Mouse (Mus musculus) layer of hippocampus, postnatal 25 days (tissue): ENCODE data around the gene Tas2r117. TPM values are rescaled to one million over a fixed set of nuclear protein-coding genes. Genes with fewer than 3 reads are reported as not detected.

Source experiments
- DNase-seq, 2 experiments: peaks; one replicate each; pipeline ENCODE4 v3.0.0; 2022; ENCODE audit warnings: mixed read lengths in 2 of 2, low spot score in 1 of 2; ENCODE audit errors: extremely low spot score in 1 of 2
- total RNA-seq, 2 experiments: library from RNA; stranded (reverse); gene quantifications; 2 replicates each; pipeline ENCODE4 v1.2.3; 2021

The Tas2r117 gene
- not detected for total RNA-seq

DNA sequence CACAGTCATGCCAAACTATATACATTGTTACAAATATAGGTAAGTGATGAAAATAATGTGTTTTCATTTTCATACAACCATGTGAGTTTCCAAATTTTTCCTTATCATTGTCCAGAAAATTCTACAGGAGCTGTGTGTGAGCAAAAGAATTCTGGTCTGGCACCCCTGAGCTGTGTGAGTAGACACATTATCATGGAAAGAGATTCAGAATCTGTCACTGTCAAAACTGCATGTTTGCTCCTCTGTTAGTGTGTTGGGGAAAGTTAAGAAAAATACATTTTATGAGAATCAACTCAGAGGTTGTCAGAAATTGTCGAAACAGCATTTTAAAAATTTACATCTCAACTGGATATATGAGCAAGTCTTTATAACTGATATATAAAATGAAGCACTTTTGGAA lies at the start of gene Tas2r117:
Gene Tas2r117 (plus strand): TSS at position 301 of the 400 bp plus-strand sequence.
- no peak for DNase-seq

DNA sequence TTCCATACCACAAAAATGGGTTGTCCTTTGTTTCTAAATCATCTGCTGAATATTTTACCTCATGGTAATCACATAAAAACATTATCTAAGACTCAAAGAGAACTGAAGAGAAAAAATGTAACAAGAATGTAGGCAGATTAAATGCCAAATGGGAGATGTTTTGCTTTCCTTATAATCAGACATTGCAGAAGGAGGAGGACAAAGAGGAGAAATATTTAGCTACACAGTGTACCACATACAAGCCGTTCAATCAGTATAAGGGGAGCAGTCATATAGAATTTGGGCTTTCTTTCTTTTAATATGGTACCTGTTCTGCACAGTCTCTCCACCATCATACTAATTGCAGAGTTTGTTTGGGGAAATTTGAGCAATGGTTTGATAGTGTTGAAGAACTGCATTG lies 48.2 kb upstream of the Tas2r117 start, which contains the start of gene Tas2r124:
Gene Tas2r124 (plus strand): TSS at position 301 of the 400 bp plus-strand sequence.
- no peak for DNase-seq

DNA sequence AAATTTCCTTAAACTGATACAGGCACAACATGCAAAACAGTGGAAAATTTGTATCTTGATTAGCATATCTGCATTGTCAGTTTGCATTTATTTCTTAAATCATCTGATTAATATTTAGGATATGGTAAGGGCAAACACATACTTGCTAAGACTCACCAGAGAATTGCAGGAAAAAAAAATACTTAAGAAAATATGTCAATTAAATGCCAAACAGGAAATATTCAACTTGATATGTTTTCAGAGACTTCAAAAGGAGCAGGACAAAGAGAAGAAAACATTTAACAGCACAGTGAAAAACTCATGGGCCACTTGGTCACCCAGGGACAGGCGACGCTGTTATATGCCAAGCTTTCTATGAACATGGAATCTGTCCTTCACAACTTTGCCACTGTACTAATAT lies 40.8 kb upstream of the Tas2r117 start, which contains the start of gene Tas2r102:
Gene Tas2r102 (plus strand): TSS at position 301 of the 400 bp plus-strand sequence.
- DNase-seq: no peak

DNA sequence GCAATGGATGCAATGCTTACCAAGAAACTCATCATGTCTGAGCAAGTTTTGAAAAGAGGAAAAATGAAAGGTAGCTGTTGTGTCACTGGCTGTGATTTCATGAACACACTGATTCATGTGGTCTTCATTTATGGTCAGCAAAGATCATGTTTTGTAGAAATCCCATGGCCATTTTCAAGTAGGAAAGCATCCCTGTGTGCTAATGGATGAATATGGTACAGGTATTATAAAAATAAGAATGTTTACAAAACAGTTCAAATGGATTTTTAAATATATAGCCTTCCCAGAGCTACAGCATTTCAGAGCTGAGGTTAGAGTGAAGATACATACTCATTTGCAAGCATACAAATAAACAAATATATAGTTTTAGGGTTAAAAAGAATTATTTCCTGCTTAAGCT lies 24.6 kb upstream of the Tas2r117 start, which contains the start of gene Tas2r136:
Gene Tas2r136 (minus strand): TSS at position 101 of the 400 bp plus-strand sequence.
- DNase-seq: no peak

DNA sequence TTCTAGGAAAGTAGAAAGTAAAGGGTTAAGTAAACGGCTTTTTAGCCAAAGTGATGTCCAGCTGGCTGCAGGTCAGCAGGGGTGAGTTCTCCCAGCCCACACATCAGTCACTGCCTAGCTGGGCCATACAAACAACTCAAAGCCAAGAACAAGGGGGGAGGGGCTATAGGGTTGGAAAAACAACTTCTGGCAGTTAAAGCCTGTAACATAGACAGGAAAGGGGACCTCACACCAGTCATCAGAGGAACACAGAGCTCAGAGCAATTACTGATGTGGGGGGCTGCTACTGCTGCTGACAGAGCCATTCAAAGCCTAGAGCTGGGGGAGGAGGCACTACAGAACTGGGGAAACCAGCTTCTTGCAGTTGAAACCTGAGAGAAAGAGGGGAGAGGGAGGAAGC lies 7.2 kb upstream of the Tas2r117 start:
- no peak for DNase-seq

DNA sequence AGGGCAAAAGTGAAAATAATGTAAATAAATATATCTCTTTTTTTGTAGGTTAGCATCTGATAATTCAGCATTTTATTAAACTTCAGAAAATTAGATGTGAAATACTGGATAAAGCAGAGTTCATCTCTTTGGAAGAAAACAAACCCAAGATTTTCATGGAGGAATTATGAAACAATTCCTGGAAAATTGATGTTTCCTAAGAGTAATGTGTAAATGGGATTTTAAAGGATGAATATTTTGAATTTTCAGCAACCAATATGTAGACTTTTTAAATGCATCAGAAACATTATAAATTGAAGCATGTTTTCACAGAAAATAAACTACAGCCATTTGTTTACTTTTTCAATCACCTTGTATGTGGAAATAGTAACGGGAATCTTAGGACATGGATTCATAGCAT lies 44.2 kb downstream of the Tas2r117 start, which contains the start of gene Tas2r123:
Gene Tas2r123 (plus strand): TSS at position 301 of the 400 bp plus-strand sequence.
- DNase-seq: no peak

Other genes with a start within 250 kb of the Tas2r117 start
- not detected for gene Prh1, start 233.0 kb upstream of the Tas2r117 start, total RNA-seq
- not detected for gene Prp2, start 206.9 kb upstream of the Tas2r117 start, total RNA-seq
- gene A630073D07Rik, start 151.3 kb upstream of the Tas2r117 start, total RNA-seq: not detected
- gene Tas2r120, start 145.9 kb upstream of the Tas2r117 start, total RNA-seq: not detected
- not detected for gene Tas2r121, start 101.8 kb upstream of the Tas2r117 start, total RNA-seq
- gene Tas2r122, start 90.9 kb upstream of the Tas2r117 start, total RNA-seq: not detected
- gene Tas2r115, start 64.8 kb upstream of the Tas2r117 start, total RNA-seq: not detected
- not detected for gene Tas2r124, start 48.1 kb upstream of the Tas2r117 start, total RNA-seq
- gene Tas2r102, start 40.7 kb upstream of the Tas2r117 start, total RNA-seq: not detected
- gene Tas2r136, start 24.7 kb upstream of the Tas2r117 start, total RNA-seq: not detected
- gene Tas2r123, start 44.3 kb downstream of the Tas2r117 start, total RNA-seq: not detected
- not detected for gene Tas2r116, start 52.6 kb downstream of the Tas2r117 start, total RNA-seq
- gene Tas2r110, start 65.2 kb downstream of the Tas2r117 start, total RNA-seq: not detected
- gene Tas2r113, start 90.2 kb downstream of the Tas2r117 start, total RNA-seq: not detected
- gene Tas2r125, start 106.8 kb downstream of the Tas2r117 start, total RNA-seq: not detected
- gene Tas2r129, start 148.3 kb downstream of the Tas2r117 start, total RNA-seq: not detected
- gene Tas2r131, start 155.1 kb downstream of the Tas2r117 start, total RNA-seq: not detected
- gene Tas2r109, start 178.1 kb downstream of the Tas2r117 start, total RNA-seq: not detected
- not detected for gene Tas2r103, start 234.3 kb downstream of the Tas2r117 start, total RNA-seq